Mouse (Mus musculus): ENCODE measurements around the gene Cgnl1. TPM values are rescaled to one million over a fixed set of nuclear protein-coding genes. Genes with fewer than 3 reads are reported as not detected.

Cgnl1 gene
- total and polyA plus RNA-seq, 3 experiments = 0.03 TPM; not detected in 2

DNA sequence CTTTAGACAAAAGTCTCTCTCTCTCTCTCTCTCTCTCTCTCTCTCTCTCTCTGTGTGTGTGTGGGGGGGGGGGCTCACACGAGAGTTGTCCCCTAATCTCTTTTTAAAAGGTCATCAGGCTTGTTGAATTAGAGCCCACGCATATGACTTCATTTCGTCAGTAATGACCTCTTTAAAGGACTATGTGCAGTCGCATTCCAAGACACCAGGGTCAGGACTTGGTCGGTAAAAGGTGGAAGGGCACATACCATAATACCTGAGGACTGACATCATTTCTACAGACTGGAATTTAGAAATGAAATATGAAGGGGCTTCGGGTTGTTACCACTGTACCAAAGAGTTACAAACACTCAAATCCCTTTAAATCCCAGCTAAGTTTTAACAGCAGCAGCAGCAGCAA, 32.7 kb upstream of the Cgnl1 start:
- H3K4me2 ChIP-seq (ENCODE audit: insufficient read depth, low read depth, poor library complexity, severe bottlenecking) = no peak overlapping the region
- dilution Hi-C loops (cut with MboI; ENCODE audit: extremely low pct_ligation_motif_present, extremely low pct_unique_long_range_greater_than_20kb, low sequenced_read_pairs) = no loop called here
- TF ChIP-seq RAD21 (IDR thresholded peaks at IDR 0.05; ENCODE audit: low read depth, low read length) (no peak), MXI1 (IDR thresholded peaks at IDR 0.05; ENCODE audit: low read depth, low read length) (no peak)

GRCm38 (mm10) chr9:71803281-71803680, 31.9 kb upstream of the Cgnl1 start:
- TF ChIP-seq NELFE (IDR thresholded peaks at IDR 0.05; ENCODE audit: low read depth, low read length) (no peak), BHLHE40 (IDR thresholded peaks at IDR 0.05; ENCODE audit: low read depth, low read length) (no peak), SIN3A (IDR thresholded peaks at IDR 0.05; ENCODE audit: low read length) (no peak), MXI1 (IDR thresholded peaks at IDR 0.05; ENCODE audit: low read depth, low read length) (no peak), CHD2 (IDR thresholded peaks at IDR 0.05; ENCODE audit: low read length) (no peak), RCOR1 (conservative IDR thresholded peaks at IDR 0.05; ENCODE audit: low read depth, low read length) (no peak), CTCF (conservative IDR thresholded peaks at IDR 0.05 in 1 of 2, IDR thresholded peaks at IDR 0.05 in 1 of 2; ENCODE audit: low read depth in 2 of 2, low read length in 2 of 2) (no peak), ELF1 (IDR thresholded peaks at IDR 0.05; ENCODE audit: low read depth, low read length) (no peak)
- in situ Hi-C loops (cut with MboI; ENCODE audit: low pct_ligation_motif_present, low pct_unique_long_range_greater_than_20kb, low sequenced_read_pairs) = no loop called here
- Histone ChIP-seq H3K9ac (ENCODE audit: insufficient read depth, low read depth) (no peak overlapping the region), H3K4me1 (ENCODE audit: control insufficient read depth in 1 of 2, insufficient read depth in 2 of 2) (no peaks in the 10 kb centered on the region), H3K4me2 (ENCODE audit: insufficient read depth, low read depth, poor library complexity, severe bottlenecking) (no peak overlapping the region), H3K36me3 (replicated peaks in 1 of 2; ENCODE audit: control insufficient read depth in 1 of 2, insufficient read depth in 1 of 2, low read length in 1 of 2) (no peaks in the 10 kb centered on the region), H3K79me2 (replicated peaks; ENCODE audit: control insufficient read depth, extremely low read depth, insufficient read depth, poor library complexity, severe bottlenecking) (no peaks in the 10 kb centered on the region), H3K4me3 (replicated peaks in 1 of 3; ENCODE audit: low read depth in 2 of 3, low read length in 2 of 3, poor library complexity in 1 of 3) (no peak overlapping the region), H3K27me3 (replicated peaks) (peaks cover under 1% of the 10 kb centered on the region), H3K9me3 (replicated peaks; ENCODE audit: low read length) (no peaks in the 10 kb centered on the region), H3K27ac (ENCODE audit: insufficient read depth, low read depth) (no peak overlapping the region)
- dilution Hi-C loops (cut with MboI; ENCODE audit: extremely low pct_ligation_motif_present, extremely low pct_unique_long_range_greater_than_20kb, low sequenced_read_pairs) = no loop called here
- no peak for DNase-seq (ENCODE audit: extremely low read depth)

More for the DNA sequence above, 32.7 kb upstream of the Cgnl1 start:
- no peak for DNase-seq (ENCODE audit: extremely low read depth)
- in situ Hi-C loops (cut with MboI; ENCODE audit: low pct_ligation_motif_present, low pct_unique_long_range_greater_than_20kb, low sequenced_read_pairs) = no loop called here
- no peak overlapping the region for H3K4me3 ChIP-seq (replicated peaks in 1 of 3; ENCODE audit: low read depth in 2 of 3, low read length in 2 of 3, poor library complexity in 1 of 3)
- H3K36me3 ChIP-seq (replicated peaks in 1 of 2; ENCODE audit: control insufficient read depth in 1 of 2, insufficient read depth in 1 of 2, low read length in 1 of 2) = no peaks in the 10 kb centered on the region
- H3K9me3 ChIP-seq (replicated peaks; ENCODE audit: low read length) = no peaks in the 10 kb centered on the region
- H3K4me1 ChIP-seq (ENCODE audit: control insufficient read depth in 1 of 2, insufficient read depth in 2 of 2) = no peaks in the 10 kb centered on the region
- H3K27me3 ChIP-seq (replicated peaks) = no peaks in the 10 kb centered on the region
- H3K9ac ChIP-seq (ENCODE audit: insufficient read depth, low read depth) = no peak overlapping the region
- H3K79me2 ChIP-seq (replicated peaks; ENCODE audit: control insufficient read depth, extremely low read depth, insufficient read depth, poor library complexity, severe bottlenecking) = no peaks in the 10 kb centered on the region
- H3K27ac ChIP-seq (ENCODE audit: insufficient read depth, low read depth) = no peak overlapping the region

DNA sequence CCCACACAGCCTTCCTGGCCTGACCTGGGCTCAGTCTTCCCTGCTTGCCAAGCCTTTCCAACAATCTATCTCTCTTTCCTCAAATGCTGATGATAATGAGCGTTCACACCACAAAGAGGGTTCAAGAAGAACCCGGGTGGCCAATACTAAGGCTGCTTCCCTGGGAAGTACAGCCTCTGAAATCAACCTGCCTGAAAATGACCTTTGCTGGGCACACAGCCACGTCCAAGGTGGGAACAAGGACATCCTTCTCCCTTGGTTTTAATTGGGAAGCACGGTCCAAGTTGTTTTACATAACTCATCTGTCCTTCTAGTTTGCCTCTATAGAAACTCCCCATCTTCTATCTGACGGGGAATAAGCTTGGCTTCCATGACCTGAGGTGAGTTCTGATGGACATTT, 28.2 kb upstream of the Cgnl1 start:
- in situ Hi-C loops (cut with MboI; ENCODE audit: low pct_ligation_motif_present, low pct_unique_long_range_greater_than_20kb, low sequenced_read_pairs) = no loop called here
- H3K27me3 ChIP-seq (replicated peaks) = peaks cover 2% of the 10 kb centered on the region
- no peaks in the 10 kb centered on the region for H3K36me3 ChIP-seq (replicated peaks in 1 of 2; ENCODE audit: control insufficient read depth in 1 of 2, insufficient read depth in 1 of 2, low read length in 1 of 2)
- H3K79me2 ChIP-seq (replicated peaks; ENCODE audit: control insufficient read depth, extremely low read depth, insufficient read depth, poor library complexity, severe bottlenecking) = no peaks in the 10 kb centered on the region
- H3K4me3 ChIP-seq (replicated peaks in 1 of 3; ENCODE audit: low read depth in 2 of 3, low read length in 2 of 3, poor library complexity in 1 of 3) = no peak overlapping the region
- no peak overlapping the region for H3K9ac ChIP-seq (ENCODE audit: insufficient read depth, low read depth)
- no peak for TF ChIP-seq SMC3 (IDR thresholded peaks at IDR 0.05; ENCODE audit: low read depth, low read length)
- no peak for TF ChIP-seq SIN3A (IDR thresholded peaks at IDR 0.05; ENCODE audit: low read length)
- no peak for TF ChIP-seq TBP (conservative IDR thresholded peaks at IDR 0.05; ENCODE audit: low read depth, low read length)
- TF ChIP-seq MXI1 (IDR thresholded peaks at IDR 0.05; ENCODE audit: low read depth, low read length) = no peak
- TF ChIP-seq ZNF384 (IDR thresholded peaks at IDR 0.05; ENCODE audit: low read depth, low read length) = no peak
- no peak for TF ChIP-seq NRF1 (IDR thresholded peaks at IDR 0.05; ENCODE audit: low read depth, low read length)
- TF ChIP-seq USF1 (IDR thresholded peaks at IDR 0.05; ENCODE audit: low read depth, low read length) = no peak
- no peak overlapping the region for H3K27ac ChIP-seq (ENCODE audit: insufficient read depth, low read depth)
- H3K4me1 ChIP-seq (ENCODE audit: control insufficient read depth in 1 of 2, insufficient read depth in 2 of 2) = no peaks in the 10 kb centered on the region
- dilution Hi-C loops (cut with MboI; ENCODE audit: extremely low pct_ligation_motif_present, extremely low pct_unique_long_range_greater_than_20kb, low sequenced_read_pairs) = no loop called here
- H3K9me3 ChIP-seq (replicated peaks; ENCODE audit: low read length) = no peaks in the 10 kb centered on the region
- H3K4me2 ChIP-seq (ENCODE audit: insufficient read depth, low read depth, poor library complexity, severe bottlenecking) = no peak overlapping the region
- no peak for DNase-seq (ENCODE audit: extremely low read depth)
